Mouse (Mus musculus) frontal cortex, postnatal 14 days (tissue): ENCODE measurements at regions not wholly inside any gene's neighbourhood (a gene's known extent, or its start where the extent isn't known, plus 50 kb on each side); places are given as distances from the start of the nearest gene placed in this dataset.

Experiments used
- DNase-seq, 2 experiments: peaks; one replicate each; pipeline ENCODE4 v3.0.0; 2022; ENCODE audit warnings: low spot score in 2 of 2

DNA sequence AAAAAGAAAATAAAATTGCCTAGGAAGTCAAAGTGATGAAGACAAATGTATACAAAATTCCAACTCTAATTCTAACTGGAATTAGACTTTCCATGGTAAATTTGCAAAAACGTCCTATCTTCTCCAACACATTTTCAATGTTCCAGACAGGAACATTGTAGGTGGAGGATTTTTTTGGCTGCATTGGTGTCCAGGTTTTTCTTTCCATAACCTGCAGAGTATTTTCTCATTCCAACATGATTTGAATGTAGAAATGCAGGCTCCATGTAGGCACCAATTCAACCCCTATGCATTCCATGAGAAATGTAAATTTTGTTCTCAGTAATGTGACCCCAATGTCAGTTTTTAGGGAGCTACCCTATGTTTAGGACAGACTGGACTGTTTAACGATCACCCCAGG is 586.2 kb downstream of the Brinp1 start:
- DNase-seq = no peak

DNA sequence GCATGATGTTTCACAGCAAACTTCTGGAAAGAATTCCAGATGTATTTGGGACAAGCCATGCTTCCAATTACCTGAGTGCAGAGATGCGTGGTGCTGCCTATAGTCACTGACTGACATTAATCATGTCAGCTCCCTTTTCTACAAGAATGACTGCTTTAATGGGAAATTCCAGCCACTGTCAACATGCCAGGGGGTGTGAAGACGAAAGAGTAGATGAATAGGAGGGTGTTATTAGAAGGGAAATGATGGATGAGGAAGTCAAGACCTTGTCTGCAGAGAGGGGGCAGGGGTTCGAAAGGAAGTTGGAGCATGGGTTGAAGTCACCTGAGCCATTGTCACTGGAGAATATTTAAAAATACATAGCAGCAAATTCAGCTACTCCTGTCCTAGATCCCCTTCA is 634.6 kb downstream of the Brinp1 start:
- no peak for DNase-seq

DNA sequence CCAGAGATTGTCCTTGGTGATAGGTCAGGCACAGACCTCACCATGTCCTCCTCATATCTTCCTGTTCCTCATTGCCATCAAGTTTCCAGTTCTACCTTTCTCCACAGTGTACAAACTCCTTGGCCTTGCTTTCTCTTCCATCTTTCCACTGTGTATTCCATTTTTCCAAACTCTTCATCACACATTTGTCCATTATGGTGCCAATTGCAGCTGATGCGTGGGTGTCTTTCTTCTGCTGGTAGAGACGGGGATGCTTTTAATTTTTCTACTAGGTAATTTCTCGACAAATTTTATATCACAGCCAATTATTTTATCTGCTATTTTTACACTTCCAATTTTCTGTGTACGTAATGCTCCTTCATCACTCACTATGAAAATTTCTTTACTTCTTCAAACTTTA is 641.4 kb downstream of the Brinp1 start:
- DNase-seq = no peak

DNA sequence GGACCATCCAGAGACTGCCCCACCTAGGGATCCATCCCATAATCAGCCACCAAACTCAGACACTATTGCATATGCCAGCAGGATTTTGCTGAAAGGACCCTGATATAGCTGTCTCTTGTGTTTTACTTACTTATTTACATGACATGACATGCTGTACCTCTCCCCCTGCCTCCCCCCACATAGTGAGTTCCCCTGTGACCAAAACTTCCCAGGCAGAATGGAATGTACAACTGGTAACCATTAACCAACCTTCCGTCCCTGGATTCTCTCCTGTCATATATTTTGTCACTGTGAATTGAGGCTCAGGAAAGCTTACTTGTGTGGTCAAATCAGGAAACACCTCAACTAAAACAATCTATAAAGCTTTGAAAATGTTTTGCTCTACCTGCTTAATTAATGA is 669.4 kb downstream of the Brinp1 start:
- no peak for DNase-seq

DNA sequence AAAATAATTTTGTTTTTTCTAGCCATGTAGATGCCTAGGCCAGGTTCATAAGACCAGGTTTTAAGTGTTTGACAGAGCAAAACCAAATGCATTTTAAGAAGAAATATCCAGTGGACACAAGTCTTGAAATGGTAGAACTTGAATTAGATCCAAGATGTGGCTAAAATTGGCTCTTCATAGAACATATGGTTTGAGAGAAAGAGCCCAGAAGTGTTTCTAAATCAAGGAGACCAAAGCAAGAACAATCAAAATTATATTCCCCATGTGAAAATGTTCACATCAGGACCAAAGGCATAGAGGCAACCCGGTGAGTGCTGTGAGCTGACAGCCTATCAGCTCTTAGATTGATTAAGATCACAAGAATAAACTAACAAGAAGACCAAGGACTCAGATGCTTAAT is 673.3 kb downstream of the Brinp1 start:
- no peak for DNase-seq

DNA sequence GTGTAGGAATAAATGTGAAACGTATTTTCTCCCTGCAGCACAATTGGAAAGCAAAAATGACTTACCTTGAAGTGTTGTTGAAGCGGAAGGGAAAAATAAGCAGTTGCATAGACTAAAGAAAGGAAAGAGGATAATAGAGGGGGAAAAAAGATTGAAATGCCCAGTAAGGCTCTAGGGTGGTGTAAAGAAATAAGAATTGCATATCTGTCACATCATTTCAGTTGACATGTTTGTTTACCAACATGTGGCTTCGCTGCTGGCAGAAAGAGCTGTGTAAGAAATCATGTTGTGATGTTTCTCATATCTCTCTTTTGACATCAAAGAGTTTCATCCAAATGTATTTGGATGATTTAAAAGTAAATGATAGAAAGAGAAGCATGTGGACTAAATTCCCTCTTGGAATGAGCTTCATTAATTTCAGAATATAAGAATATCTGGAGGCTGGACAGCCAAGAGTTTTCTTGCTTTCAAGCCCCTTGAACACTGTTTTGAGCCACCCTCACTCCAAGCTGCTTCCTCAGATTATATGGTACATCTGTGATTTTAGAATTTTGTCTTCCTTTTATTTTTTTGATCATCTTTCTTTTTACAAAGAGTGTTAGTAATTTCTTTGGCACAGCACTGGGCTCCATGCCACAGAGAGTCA is 679.0 kb downstream of the Brinp1 start:
- DNase-seq = no peak
